Mouse (Mus musculus): ENCODE data around the gene Itga10. TPM values are rescaled to one million over a fixed set of nuclear protein-coding genes. Genes with fewer than 3 reads are reported as not detected.
A peak's percentile ranks its signal among the peaks of the same experiment; 100 is the strongest.

Gene Itga10
- polyA plus RNA-seq, 1 experiment: 1.1 TPM

- H3K36me3 ChIP-seq (ENCODE audit: control insufficient read depth, insufficient read depth, low read length): peaks cover 3% of the 10 kb centered on the region; the same call in 1 of the 2 replicates
- 82% methylated on average over 1 of the region's 1 CpGs for WGBS
- DNase-seq (ENCODE audit: low read depth in 1 of 2, low spot score in 2 of 2): no peak
- no peak overlapping the region for H3K27ac ChIP-seq (ENCODE audit: insufficient read depth, low read length)
- no peak for TF ChIP-seq POLR2A (IDR thresholded peaks at IDR 0.05; ENCODE audit: low read depth, low read length)
- TF ChIP-seq CTCF (IDR thresholded peaks at IDR 0.05; ENCODE audit: extremely low read depth, insufficient read depth, insufficient read length, insufficient replicate concordance): no peak
- H3K4me3 ChIP-seq (ENCODE audit: extremely low read depth, insufficient read depth, insufficient read length): no peak overlapping the region
- H3K4me1 ChIP-seq (ENCODE audit: control insufficient read depth, insufficient read depth, insufficient read length): peaks cover 2% of the 10 kb centered on the region; the same call in 1 of the 2 replicates
- H3K27me3 ChIP-seq (ENCODE audit: control insufficient read depth, insufficient read depth, low read length): no peaks in the 10 kb centered on the region
Observed at GRCm38 (mm10) chr3:96634015-96634414, 11.4 kb upstream of the Itga10 start.

- Histone ChIP-seq H3K4me1 (ENCODE audit: control insufficient read depth, insufficient read depth, insufficient read length) (peaks cover 2% of the 10 kb centered on the region; the same call in 1 of the 2 replicates), H3K36me3 (ENCODE audit: control insufficient read depth, insufficient read depth, low read length) (peaks cover 3% of the 10 kb centered on the region; the same call in 1 of the 2 replicates), H3K27me3 (ENCODE audit: control insufficient read depth, insufficient read depth, low read length) (no peaks in the 10 kb centered on the region), H3K27ac (ENCODE audit: insufficient read depth, low read length) (peak within 1 kb of the TSS; percentile 65), H3K4me3 (ENCODE audit: extremely low read depth, insufficient read depth, insufficient read length) (peak within 1 kb of the TSS; percentile 69)
- WGBS: 4% methylated on average over 60 of the region's 60 CpGs
- TF ChIP-seq CTCF (IDR thresholded peaks at IDR 0.05; ENCODE audit: extremely low read depth, insufficient read depth, insufficient read length, insufficient replicate concordance) (no peak), POLR2A (IDR thresholded peaks at IDR 0.05; ENCODE audit: low read depth, low read length) (peak; percentile 14; the same call in 1 of the 2 replicates)
- DNase-seq (ENCODE audit: low read depth in 1 of 2, low spot score in 2 of 2): peak; percentile 41 to 77
Observed at GRCm38 (mm10) chr3:96634928-96635879, 10.2 kb upstream of the Itga10 start, which contains the start of the genes Pex11b and Gm42957. Pex11b (plus strand) TSS chr3:96635376. Gm42957 (plus strand) TSS chr3:96635474.

GRCm38 (mm10) chr3:96635906-96636305 is 9.5 kb upstream of the Itga10 start:
- 6% methylated on average over 15 of the region's 15 CpGs for WGBS
- Histone ChIP-seq H3K36me3 (ENCODE audit: control insufficient read depth, insufficient read depth, low read length) (peaks cover 3% of the 10 kb centered on the region; the same call in 1 of the 2 replicates), H3K4me3 (ENCODE audit: extremely low read depth, insufficient read depth, insufficient read length) (peak overlapping the region; percentile 69), H3K27me3 (ENCODE audit: control insufficient read depth, insufficient read depth, low read length) (no peaks in the 10 kb centered on the region), H3K4me1 (ENCODE audit: control insufficient read depth, insufficient read depth, insufficient read length) (no peaks in the 10 kb centered on the region; the same call in 1 of the 2 replicates), H3K27ac (ENCODE audit: insufficient read depth, low read length) (peak overlapping the region; percentile 65)
- TF ChIP-seq POLR2A (IDR thresholded peaks at IDR 0.05; ENCODE audit: low read depth, low read length) (no peak), CTCF (IDR thresholded peaks at IDR 0.05; ENCODE audit: extremely low read depth, insufficient read depth, insufficient read length, insufficient replicate concordance) (no peak)
- DNase-seq (ENCODE audit: low read depth in 1 of 2, low spot score in 2 of 2): no peak

GRCm38 (mm10) chr3:96636448-96636847 is 8.9 kb upstream of the Itga10 start:
- H3K27ac ChIP-seq (ENCODE audit: insufficient read depth, low read length): no peak overlapping the region
- H3K4me3 ChIP-seq (ENCODE audit: extremely low read depth, insufficient read depth, insufficient read length): no peak overlapping the region
- TF ChIP-seq CTCF (IDR thresholded peaks at IDR 0.05; ENCODE audit: extremely low read depth, insufficient read depth, insufficient read length, insufficient replicate concordance): no peak
- no peak for TF ChIP-seq POLR2A (IDR thresholded peaks at IDR 0.05; ENCODE audit: low read depth, low read length)
- DNase-seq (ENCODE audit: low read depth in 1 of 2, low spot score in 2 of 2): no peak
- H3K36me3 ChIP-seq (ENCODE audit: control insufficient read depth, insufficient read depth, low read length): peaks cover 4% of the 10 kb centered on the region; the same call in 1 of the 2 replicates
- no peaks in the 10 kb centered on the region; the same call in 1 of the 2 replicates for H3K4me1 ChIP-seq (ENCODE audit: control insufficient read depth, insufficient read depth, insufficient read length)
- no peaks in the 10 kb centered on the region for H3K27me3 ChIP-seq (ENCODE audit: control insufficient read depth, insufficient read depth, low read length)
- 74% methylated on average over 11 of the region's 11 CpGs for WGBS

GRCm38 (mm10) chr3:96639219-96639618 is 6.2 kb upstream of the Itga10 start:
- Histone ChIP-seq H3K4me1 (ENCODE audit: control insufficient read depth, insufficient read depth, insufficient read length) (no peaks in the 10 kb centered on the region; the same call in 1 of the 2 replicates), H3K4me3 (ENCODE audit: extremely low read depth, insufficient read depth, insufficient read length) (no peak overlapping the region), H3K27me3 (ENCODE audit: control insufficient read depth, insufficient read depth, low read length) (no peaks in the 10 kb centered on the region), H3K36me3 (ENCODE audit: control insufficient read depth, insufficient read depth, low read length) (peaks cover 7% of the 10 kb centered on the region; the same call in 1 of the 2 replicates), H3K27ac (ENCODE audit: insufficient read depth, low read length) (no peak overlapping the region)
- WGBS: 78% methylated on average over 1 of the region's 1 CpGs
- no peak for TF ChIP-seq POLR2A (IDR thresholded peaks at IDR 0.05; ENCODE audit: low read depth, low read length)
- peak; percentile 65; the same call in 1 of the 2 replicates for TF ChIP-seq CTCF (IDR thresholded peaks at IDR 0.05; ENCODE audit: extremely low read depth, insufficient read depth, insufficient read length, insufficient replicate concordance)
- peak; percentile 31 to 77 for DNase-seq (ENCODE audit: low read depth in 1 of 2, low spot score in 2 of 2)

GRCm38 (mm10) chr3:96647365-96647764 is 2.0 kb downstream of the Itga10 start:
- H3K27me3 ChIP-seq (ENCODE audit: control insufficient read depth, insufficient read depth, low read length): no peaks in the 10 kb centered on the region
- DNase-seq (ENCODE audit: low read depth in 1 of 2, low spot score in 2 of 2): no peak
- H3K36me3 ChIP-seq (ENCODE audit: control insufficient read depth, insufficient read depth, low read length): peaks cover 8% of the 10 kb centered on the region
- 96% methylated on average over 3 of the region's 3 CpGs for WGBS
- no peaks in the 10 kb centered on the region for H3K4me1 ChIP-seq (ENCODE audit: control insufficient read depth, insufficient read depth, insufficient read length)
- H3K27ac ChIP-seq (ENCODE audit: insufficient read depth, low read length): no peak overlapping the region
- TF ChIP-seq CTCF (IDR thresholded peaks at IDR 0.05; ENCODE audit: extremely low read depth, insufficient read depth, insufficient read length, insufficient replicate concordance) (no peak), POLR2A (IDR thresholded peaks at IDR 0.05; ENCODE audit: low read depth, low read length) (no peak)
- no peak overlapping the region for H3K4me3 ChIP-seq (ENCODE audit: extremely low read depth, insufficient read depth, insufficient read length)
